Mouse (Mus musculus): ENCODE measurements around the gene Cd300e. TPM values are rescaled to one million over a fixed set of nuclear protein-coding genes. Genes with fewer than 3 reads are reported as not detected.

Gene Cd300e
- not detected in 2 replicates for polyA plus RNA-seq (2015; fragmentation: Nextera tagmentation; extraction: Ambion mirVana)

- no peak for ATAC-seq (replicated peaks; ENCODE audit: insufficient number of reproducible peaks, insufficient read depth, low FRiP score, low read depth)
- H3K4me3 ChIP-seq = no peak within 1 kb of the TSS
- no peak within 1 kb of the TSS for H3K4me2 ChIP-seq
- H3K27ac ChIP-seq = no peak within 1 kb of the TSS
- H3K9me3 ChIP-seq (replicated peaks) = no peaks in the 10 kb centered on the region
- H3K27me3 ChIP-seq = peaks cover 3% of the 10 kb centered on the region; the same call in 1 of the 2 replicates
- H3K9ac ChIP-seq = no peak within 1 kb of the TSS
- 33% methylated on average over 5 of the region's 5 CpGs for WGBS
- H3K36me3 ChIP-seq = no peaks in the 10 kb centered on the region
- no peaks in the 10 kb centered on the region for H3K4me1 ChIP-seq (replicated peaks)
Observed at GRCm38 (mm10) chr11:115062077-115062476, at the start of gene Cd300e. Gene Cd300e, minus strand, starts transcription at chr11:115062177.

GRCm38 (mm10) chr11:115110271-115110670, 48.3 kb upstream of the Cd300e start:
- no peaks in the 10 kb centered on the region for H3K27me3 ChIP-seq
- no peak overlapping the region for H3K4me3 ChIP-seq
- H3K9ac ChIP-seq = no peak overlapping the region
- H3K4me1 ChIP-seq (replicated peaks) = peaks cover 5% of the 10 kb centered on the region; the same call in 1 of the 2 replicates
- no peak overlapping the region for H3K4me2 ChIP-seq
- H3K9me3 ChIP-seq (replicated peaks) = no peaks in the 10 kb centered on the region
- H3K27ac ChIP-seq = no peak overlapping the region
- WGBS = 73% methylated on average over 4 of the region's 5 CpGs
- ATAC-seq (replicated peaks; ENCODE audit: insufficient number of reproducible peaks, insufficient read depth, low FRiP score, low read depth) = no peak
- no peaks in the 10 kb centered on the region for H3K36me3 ChIP-seq

GRCm38 (mm10) chr11:115108176-115108575, 46.2 kb upstream of the Cd300e start:
- Histone ChIP-seq H3K4me1 (replicated peaks) (peaks cover 5% of the 10 kb centered on the region; the same call in 1 of the 2 replicates), H3K27ac (no peak overlapping the region), H3K9me3 (replicated peaks) (no peaks in the 10 kb centered on the region), H3K36me3 (no peaks in the 10 kb centered on the region), H3K4me2 (no peak overlapping the region), H3K27me3 (no peaks in the 10 kb centered on the region), H3K9ac (no peak overlapping the region), H3K4me3 (no peak overlapping the region)
- ATAC-seq (replicated peaks; ENCODE audit: insufficient number of reproducible peaks, insufficient read depth, low FRiP score, low read depth) = no peak
- WGBS = 83% methylated on average over 8 of the region's 8 CpGs

GRCm38 (mm10) chr11:115107403-115107916, 45.5 kb upstream of the Cd300e start:
- Histone ChIP-seq H3K36me3 (no peaks in the 10 kb centered on the region), H3K9me3 (replicated peaks) (no peaks in the 10 kb centered on the region), H3K27ac (no peak overlapping the region), H3K4me3 (no peak overlapping the region), H3K27me3 (no peaks in the 10 kb centered on the region), H3K4me2 (no peak overlapping the region), H3K9ac (no peak overlapping the region), H3K4me1 (replicated peaks) (peaks cover 5% of the 10 kb centered on the region; the same call in 1 of the 2 replicates)
- ATAC-seq (replicated peaks; ENCODE audit: insufficient number of reproducible peaks, insufficient read depth, low FRiP score, low read depth) = no peak
- WGBS = 30% methylated on average over 4 of the region's 4 CpGs

- Histone ChIP-seq H3K4me2 (no peak overlapping the region), H3K9ac (no peak overlapping the region), H3K4me3 (no peak overlapping the region), H3K9me3 (replicated peaks) (no peaks in the 10 kb centered on the region), H3K27me3 (no peaks in the 10 kb centered on the region), H3K27ac (no peak overlapping the region), H3K4me1 (replicated peaks) (peaks cover 5% of the 10 kb centered on the region; the same call in 1 of the 2 replicates), H3K36me3 (no peaks in the 10 kb centered on the region)
- no peak for ATAC-seq (replicated peaks; ENCODE audit: insufficient number of reproducible peaks, insufficient read depth, low FRiP score, low read depth)
- WGBS = 86% methylated on average over 2 of the region's 2 CpGs
Observed at GRCm38 (mm10) chr11:115106638-115107037, 44.7 kb upstream of the Cd300e start.

- Histone ChIP-seq H3K9ac (no peak overlapping the region), H3K36me3 (no peaks in the 10 kb centered on the region), H3K9me3 (replicated peaks) (no peaks in the 10 kb centered on the region), H3K4me2 (no peak overlapping the region), H3K27me3 (no peaks in the 10 kb centered on the region), H3K27ac (no peak overlapping the region), H3K4me1 (replicated peaks) (peaks cover 5% of the 10 kb centered on the region; the same call in 1 of the 2 replicates), H3K4me3 (no peak overlapping the region)
- WGBS = 77% methylated on average over 8 of the region's 8 CpGs
- ATAC-seq (replicated peaks; ENCODE audit: insufficient number of reproducible peaks, insufficient read depth, low FRiP score, low read depth) = no peak
Observed at GRCm38 (mm10) chr11:115104769-115105563, 43.0 kb upstream of the Cd300e start.

GRCm38 (mm10) chr11:115103470-115104413, 41.8 kb upstream of the Cd300e start:
- H3K27me3 ChIP-seq = no peaks in the 10 kb centered on the region
- no peak overlapping the region for H3K27ac ChIP-seq
- no peaks in the 10 kb centered on the region for H3K36me3 ChIP-seq
- no peaks in the 10 kb centered on the region for H3K9me3 ChIP-seq (replicated peaks)
- no peak overlapping the region for H3K4me2 ChIP-seq
- WGBS = 76% methylated on average over 25 of the region's 25 CpGs
- H3K4me3 ChIP-seq = no peak overlapping the region
- H3K9ac ChIP-seq = no peak overlapping the region
- H3K4me1 ChIP-seq (replicated peaks) = peaks cover 5% of the 10 kb centered on the region; the same call in 1 of the 2 replicates
- no peak for ATAC-seq (replicated peaks; ENCODE audit: insufficient number of reproducible peaks, insufficient read depth, low FRiP score, low read depth)

- 91% methylated on average over 9 of the region's 9 CpGs for WGBS
- no peak overlapping the region for H3K4me2 ChIP-seq
Observed at GRCm38 (mm10) chr11:115102116-115102515, 40.1 kb upstream of the Cd300e start.

GRCm38 (mm10) chr11:115101615-115102051, 39.7 kb upstream of the Cd300e start:
- Histone ChIP-seq H3K4me3 (no peak overlapping the region), H3K4me1 (replicated peaks) (no peaks in the 10 kb centered on the region), H3K36me3 (no peaks in the 10 kb centered on the region), H3K9ac (no peak overlapping the region), H3K4me2 (no peak overlapping the region), H3K27me3 (no peaks in the 10 kb centered on the region), H3K9me3 (replicated peaks) (no peaks in the 10 kb centered on the region), H3K27ac (no peak overlapping the region)
- 48% methylated on average over 6 of the region's 6 CpGs for WGBS
- ATAC-seq (replicated peaks; ENCODE audit: insufficient number of reproducible peaks, insufficient read depth, low FRiP score, low read depth) = no peak

More at GRCm38 (mm10) chr11:115102116-115102515, 40.1 kb upstream of the Cd300e start:
- Histone ChIP-seq H3K4me3 (no peak overlapping the region), H3K27me3 (no peaks in the 10 kb centered on the region), H3K27ac (no peak overlapping the region), H3K36me3 (no peaks in the 10 kb centered on the region), H3K9ac (no peak overlapping the region), H3K9me3 (replicated peaks) (no peaks in the 10 kb centered on the region), H3K4me1 (replicated peaks) (no peaks in the 10 kb centered on the region)
- ATAC-seq (replicated peaks; ENCODE audit: insufficient number of reproducible peaks, insufficient read depth, low FRiP score, low read depth) = no peak

- no peak overlapping the region for H3K27ac ChIP-seq
- no peaks in the 10 kb centered on the region for H3K4me1 ChIP-seq (replicated peaks)
- H3K9me3 ChIP-seq (replicated peaks) = no peaks in the 10 kb centered on the region
- H3K9ac ChIP-seq = no peak overlapping the region
- H3K4me3 ChIP-seq = no peak overlapping the region
- no peaks in the 10 kb centered on the region for H3K27me3 ChIP-seq
- no peak for ATAC-seq (replicated peaks; ENCODE audit: insufficient number of reproducible peaks, insufficient read depth, low FRiP score, low read depth)
- no peaks in the 10 kb centered on the region for H3K36me3 ChIP-seq
- 63% methylated on average over 7 of the region's 7 CpGs for WGBS
- no peak overlapping the region for H3K4me2 ChIP-seq
Observed at GRCm38 (mm10) chr11:115100741-115101140, 38.8 kb upstream of the Cd300e start.

- Histone ChIP-seq H3K27me3 (no peaks in the 10 kb centered on the region), H3K9ac (no peak overlapping the region), H3K36me3 (no peaks in the 10 kb centered on the region), H3K9me3 (replicated peaks) (no peaks in the 10 kb centered on the region), H3K4me2 (no peak overlapping the region), H3K4me3 (no peak overlapping the region), H3K4me1 (replicated peaks) (no peaks in the 10 kb centered on the region), H3K27ac (no peak overlapping the region)
- WGBS = 78% methylated on average over 5 of the region's 5 CpGs
- ATAC-seq (replicated peaks; ENCODE audit: insufficient number of reproducible peaks, insufficient read depth, low FRiP score, low read depth) = no peak
Observed at GRCm38 (mm10) chr11:115100032-115100621, 38.1 kb upstream of the Cd300e start.
